In genomic region chr7:98415550-98415949, GRCm38 (mm10) we compare ENCODE assay signal across 10 mouse cellular contexts. TPM values are rescaled to one million over a fixed set of nuclear protein-coding genes. Genes with fewer than 3 reads are reported as not detected.
DNase-seq lines count a peak whose midpoint lies in the region; ATAC-seq lines count a peak whose summit lies in the region.
"Had no signal": no experiment of that assay in that cellular context is flagged by ENCODE, and none has a peak within 500 bp of the region (broad histone marks: within the 10 kb centered on the region; RNA-seq: fewer than 3 reads in every experiment).

No protein-coding gene starts in this region.

- ATAC-seq in heart, embryonic 12.5 days (ENCODE audit: insufficient number of reproducible peaks, low FRiP score): peak; percentile 73
- ATAC-seq in cerebellum, adult (ENCODE audit: insufficient number of reproducible peaks, low FRiP score, low TSS enrichment): no peak
- no peak for ATAC-seq in midbrain, embryonic 13.5 days
- no peak for ATAC-seq in midbrain, embryonic 14.5 days (ENCODE audit: low FRiP score, low TSS enrichment)

- no peak overlapping the region for H3K9ac ChIP-seq in heart, embryonic 12.5 days
- H3K9ac ChIP-seq in midbrain, embryonic 13.5 days (replicated peaks): no peak overlapping the region
- H3K9ac ChIP-seq in midbrain, embryonic 14.5 days (replicated peaks; ENCODE audit: low read length): no peak overlapping the region
- H3K9ac ChIP-seq: liver, embryonic 13.5 days had no signal

- peak; percentile 55 for DNase-seq in gastrocnemius, adult 18-20 months (ENCODE audit: low spot score)
- no peak for DNase-seq in gastrocnemius, postnatal 4 days (ENCODE audit: low spot score in 2 of 2)
- DNase-seq in adipocyte (ENCODE audit: low spot score): peak; percentile 58
- peak; percentile 16 for DNase-seq in lung, postnatal 10 days
- DNase-seq in midbrain, embryonic 14.5 days: no peak
- DNase-seq: liver, embryonic 13.5 days; thymus, postnatal 4 days had no signal

- H3K36me3 ChIP-seq in heart, embryonic 12.5 days: no peaks in the 10 kb centered on the region
- H3K36me3 ChIP-seq in midbrain, embryonic 13.5 days: no peaks in the 10 kb centered on the region
- no peaks in the 10 kb centered on the region for H3K36me3 ChIP-seq in midbrain, embryonic 14.5 days (ENCODE audit: control insufficient read depth, insufficient read depth, low read length)
- H3K36me3 ChIP-seq: liver, embryonic 13.5 days had no signal

- H3K27me3 ChIP-seq in heart, embryonic 12.5 days (replicated peaks): no peaks in the 10 kb centered on the region
- no peaks in the 10 kb centered on the region for H3K27me3 ChIP-seq in midbrain, embryonic 13.5 days
- no peaks in the 10 kb centered on the region for H3K27me3 ChIP-seq in midbrain, embryonic 14.5 days (ENCODE audit: control insufficient read depth, insufficient read depth, low read length)
- H3K27me3 ChIP-seq: liver, embryonic 13.5 days had no signal

- no peak overlapping the region for H3K4me3 ChIP-seq in heart, embryonic 12.5 days
- no peak overlapping the region for H3K4me3 ChIP-seq in midbrain, embryonic 13.5 days (replicated peaks)
- H3K4me3 ChIP-seq in midbrain, embryonic 14.5 days (replicated peaks; ENCODE audit: low read depth, low read length): no peak overlapping the region
- H3K4me3 ChIP-seq: liver, embryonic 13.5 days had no signal

- peaks cover 62% of the 10 kb centered on the region for H3K4me1 ChIP-seq in heart, embryonic 12.5 days (replicated peaks)
- peaks cover 8% of the 10 kb centered on the region for H3K4me1 ChIP-seq in midbrain, embryonic 13.5 days (replicated peaks)
- H3K4me1 ChIP-seq in midbrain, embryonic 14.5 days (ENCODE audit: control insufficient read depth, insufficient read depth, low read length): no peaks in the 10 kb centered on the region

- 12% methylated on average over 3 of the region's 3 CpGs for WGBS in heart, embryonic 12.5 days
- 70% methylated on average over 3 of the region's 3 CpGs for WGBS in midbrain, embryonic 13.5 days
- 71% methylated on average over 3 of the region's 3 CpGs for WGBS in midbrain, embryonic 14.5 days

- peak overlapping the region; percentile 82 for H3K27ac ChIP-seq in heart, embryonic 12.5 days (ENCODE audit: poor library complexity, severe bottlenecking)
- no peak overlapping the region for H3K27ac ChIP-seq in midbrain, embryonic 13.5 days
- H3K27ac ChIP-seq in midbrain, embryonic 14.5 days (replicated peaks; ENCODE audit: low read depth, low read length): no peak overlapping the region
- H3K27ac ChIP-seq: liver, embryonic 13.5 days had no signal

- H3K9me3 ChIP-seq in heart, embryonic 12.5 days (replicated peaks): no peaks in the 10 kb centered on the region
- no peaks in the 10 kb centered on the region for H3K9me3 ChIP-seq in midbrain, embryonic 13.5 days
- no peaks in the 10 kb centered on the region for H3K9me3 ChIP-seq in midbrain, embryonic 14.5 days (ENCODE audit: control insufficient read depth, low read length)
- H3K9me3 ChIP-seq: liver, embryonic 13.5 days had no signal

- H3K4me2 ChIP-seq in heart, embryonic 12.5 days: 0 out of 2 replicates have a peak overlapping the region, but pooled peaks have one; percentile 6
- H3K4me2 ChIP-seq in midbrain, embryonic 13.5 days (replicated peaks): no peak overlapping the region
- no peak overlapping the region for H3K4me2 ChIP-seq in midbrain, embryonic 14.5 days (ENCODE audit: low read length)
- H3K4me2 ChIP-seq: liver, embryonic 13.5 days had no signal

RNA-seq across cellular contexts. Expression of gene Gucy2d, which starts 24.7 kb away (rescaled TPM):
- under 1 TPM in 1 of 2 experiments, not detected in 1; 0.19 TPM for total RNA-seq in gastrocnemius, adult 18-20 months (2021)
- under 1 TPM in 1 of 2 experiments, not detected in 1; 0.12 TPM for total RNA-seq in gastrocnemius, postnatal 4 days (2021)
- not detected in 2 replicates for polyA plus RNA-seq in heart, embryonic 12.5 days (2016; fragmentation: Nextera tagmentation; extraction: Ambion mirVana)
- polyA plus RNA-seq in midbrain, embryonic 13.5 days (2015; fragmentation: Nextera tagmentation; extraction: Ambion mirVana): not detected in 2 replicates
- 0.18 TPM in 1 of 2 replicates, not detected in the other for polyA plus RNA-seq in midbrain, embryonic 14.5 days (2014; fragmentation: Nextera tagmentation; extraction: Ambion mirVana)
- polyA plus RNA-seq: liver, embryonic 13.5 days had no signal

RNA-seq across cellular contexts. Expression of gene Tsku, which starts 54.4 kb away (rescaled TPM):
- total RNA-seq in gastrocnemius, adult 18-20 months (2021): 1 to 10 TPM; 1.1 to 1.7 TPM
- total RNA-seq in gastrocnemius, postnatal 4 days (2021): 10 to 100 TPM; 16.4 to 19.3 TPM
- polyA plus RNA-seq in heart, embryonic 12.5 days (2016; fragmentation: Nextera tagmentation; extraction: Ambion mirVana): 6.3 and 7.0 TPM in 2 replicates
- polyA plus RNA-seq in midbrain, embryonic 13.5 days (2015; fragmentation: Nextera tagmentation; extraction: Ambion mirVana): 6.7 and 7.2 TPM in 2 replicates
- polyA plus RNA-seq in midbrain, embryonic 14.5 days (2014; fragmentation: Nextera tagmentation; extraction: Ambion mirVana): 8.2 and 10.3 TPM in 2 replicates

Comparison
In these comparisons a context has a peak if more than half of its experiments do, and no peak if none do; other contexts are left out.
1. DNase-seq: peak in gastrocnemius, adult 18-20 months (single experiment), adipocyte (single experiment) and lung, postnatal 10 days (single experiment); none in gastrocnemius, postnatal 4 days (0 of 2) and midbrain, embryonic 14.5 days (single experiment).